Mouse (Mus musculus) heart, embryonic 10.5 days (tissue): Measurements from ENCODE around the gene Nudt8. TPM values are rescaled to one million over a fixed set of nuclear protein-coding genes. Genes with fewer than 3 reads are reported as not detected.
"Not testable (repeated sequence)": the region's sequence is repeated elsewhere in the genome, so short reads cannot be mapped to it uniquely, and the experiment has no call there.

ENCODE experiments used
- DNase-seq: peaks from one replicate; pipeline ENCODE4 v3.0.0-alpha.2; 2017; ENCODE audit warnings: low spot score
- H3K27ac ChIP-seq: fragments of 300-500 bp; sonication (generic); 2 replicates; pipeline ENCODE4 v1.5.1; 2016; ENCODE audit warnings: mild to moderate bottlenecking
- H3K27me3 ChIP-seq: fragments of 300-500 bp; sonication (generic); 2 replicates; pipeline ENCODE4 v1.6.1; 2016; ENCODE audit warnings: mild to moderate bottlenecking; ENCODE audit not compliant: poor library complexity, insufficient read depth, severe bottlenecking
- H3K36me3 ChIP-seq: fragments of 300-500 bp; sonication (generic); 2 replicates; pipeline ENCODE4 v1.6.1; 2016; ENCODE audit warnings: mild to moderate bottlenecking, moderate library complexity
- H3K4me1 ChIP-seq: fragments of 300-500 bp; sonication (generic); 2 replicates; pipeline ENCODE4 v1.6.1; 2016; ENCODE audit warnings: mild to moderate bottlenecking
- H3K4me3 ChIP-seq: fragments of 300-500 bp; sonication (generic); 2 replicates; pipeline ENCODE4 v1.5.1; 2016; ENCODE audit warnings: mild to moderate bottlenecking, moderate library complexity
- H3K9me3 ChIP-seq: fragments of 300-500 bp; sonication (generic); 2 replicates; pipeline ENCODE4 v1.6.1; 2016; ENCODE audit warnings: mild to moderate bottlenecking, moderate library complexity
- WGBS: fragments of 180-500 bp; shearing (Covaris S2); methylation state at CpG from one replicate; pipeline ENCODE4 v1.1.7; 2016; 5-methylcytosine and 5-hydroxymethylcytosine counted together
- polyA plus RNA-seq: library from polyadenylated mRNA; unstranded; fragments of >200 nt; fragmentation: Nextera tagmentation; extraction: Ambion mirVana; gene quantifications from 2 replicates; pipeline ENCODE4 v1.2.1, GENCODE M21; 2016

Nudt8 gene
- polyA plus RNA-seq = 40.2 and 52.4 TPM in 2 replicates

DNA sequence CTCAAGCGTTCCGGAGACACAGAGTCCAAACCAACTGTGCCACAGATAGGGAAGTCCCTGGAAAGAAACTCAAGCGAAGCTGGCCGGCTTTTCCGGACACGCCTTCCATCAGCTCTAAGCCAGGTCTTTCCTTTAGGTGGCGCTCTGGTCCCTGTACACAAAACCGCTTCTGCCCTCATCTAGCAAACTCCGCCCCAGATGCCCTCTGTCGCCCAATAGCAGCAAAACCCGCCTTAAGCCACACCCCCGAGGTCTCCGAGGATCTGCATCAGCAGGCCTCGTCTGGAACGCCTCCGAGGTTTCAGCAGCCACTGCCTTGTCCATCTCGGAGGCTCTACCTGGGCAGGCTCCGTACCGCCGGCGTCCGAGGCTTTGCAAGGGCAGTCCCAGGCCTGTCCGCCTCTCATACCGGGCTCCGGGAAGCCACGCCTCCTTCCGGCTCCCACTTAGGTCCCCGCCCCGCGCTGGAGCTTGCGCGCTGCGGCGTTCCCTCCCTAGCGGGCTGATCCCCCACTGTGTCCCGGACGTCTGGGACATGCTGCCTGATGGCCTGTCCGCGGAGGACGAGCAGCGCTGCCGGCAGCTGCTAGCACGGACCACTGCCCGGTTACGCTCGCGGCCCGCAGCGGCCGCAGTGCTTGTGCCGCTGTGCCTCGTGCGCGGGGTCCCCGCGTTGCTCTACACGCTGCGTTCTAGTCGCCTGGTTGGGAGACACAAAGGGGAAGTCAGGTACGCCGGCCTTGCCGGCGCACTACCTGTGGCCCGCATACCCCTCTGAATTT, at the start of gene Nudt8, which contains the start of gene Gm49405:
Gene Nudt8 (plus strand): TSS at position 462 of the 782 bp plus-strand sequence.
Gene Gm49405 (plus strand): TSS at position 508 of the 782 bp plus-strand sequence.
- under 1% methylated on average over 64 of the region's 64 CpGs for WGBS
- H3K4me3 ChIP-seq = peak within 1 kb of the TSS; percentile 82
- peaks cover 62% of the 10 kb centered on the region for H3K4me1 ChIP-seq
- H3K27me3 ChIP-seq = 0 out of 2 replicates have a peak, but pooled peaks cover 7% of the 10 kb centered on the region
- peak; percentile 99 for DNase-seq
- H3K27ac ChIP-seq = peak within 1 kb of the TSS; percentile 97
- H3K36me3 ChIP-seq = peaks cover 17% of the 10 kb centered on the region
- H3K9me3 ChIP-seq = no peaks in the 10 kb centered on the region

DNA sequence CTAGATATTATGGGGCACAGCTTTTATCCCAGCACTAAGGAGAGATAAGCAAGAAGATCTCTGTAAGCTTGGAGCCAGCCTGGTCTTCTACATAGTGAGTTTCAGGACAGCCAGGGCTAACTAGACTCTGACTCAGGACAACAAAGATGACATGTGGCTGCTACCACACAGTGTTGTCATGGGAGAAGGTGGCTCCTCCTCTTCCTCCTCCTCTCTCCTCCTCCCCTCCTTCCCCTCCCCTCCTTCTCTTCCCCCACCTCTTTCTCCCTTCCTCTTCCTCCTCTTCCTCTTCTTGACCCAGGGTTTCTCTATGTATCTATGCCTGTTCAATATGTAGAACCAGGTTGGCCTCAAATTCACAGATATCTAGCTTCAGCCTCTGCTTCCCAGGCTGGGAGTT, 48.9 kb upstream of the Nudt8 start:
- H3K9me3 ChIP-seq = no peaks in the 10 kb centered on the region
- H3K27ac ChIP-seq = no peak overlapping the region
- H3K4me1 ChIP-seq = peaks cover 14% of the 10 kb centered on the region
- H3K4me3 ChIP-seq = no peak overlapping the region
- no peak for DNase-seq
- no peaks in the 10 kb centered on the region for H3K36me3 ChIP-seq
- H3K27me3 ChIP-seq = peaks cover 21% of the 10 kb centered on the region; the same call in 1 of the 2 replicates

DNA sequence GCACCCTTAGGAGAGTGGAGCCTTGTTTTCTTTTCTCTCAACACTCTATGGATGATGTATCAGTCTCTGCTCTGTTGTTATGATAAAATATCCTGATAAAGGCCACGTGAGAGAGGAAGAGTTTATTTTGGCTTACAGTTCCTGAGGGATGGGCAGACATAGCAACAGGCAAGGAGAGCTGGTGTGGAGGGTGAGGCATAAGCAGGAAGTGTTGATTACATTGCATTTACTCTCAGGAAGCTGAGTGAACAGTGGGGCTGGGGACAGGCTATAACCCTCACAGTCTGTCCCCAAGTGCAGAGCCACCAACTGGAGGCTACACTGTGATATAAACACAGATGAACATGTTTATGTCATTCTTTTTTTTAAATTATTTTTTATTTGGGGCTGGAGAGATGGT, 48.3 kb upstream of the Nudt8 start:
- H3K4me3 ChIP-seq = no peak overlapping the region
- no peaks in the 10 kb centered on the region for H3K9me3 ChIP-seq
- 43% methylated on average over 1 of the region's 1 CpGs for WGBS
- no peaks in the 10 kb centered on the region for H3K36me3 ChIP-seq
- H3K27me3 ChIP-seq = peaks cover 21% of the 10 kb centered on the region; the same call in 1 of the 2 replicates
- peaks cover 14% of the 10 kb centered on the region for H3K4me1 ChIP-seq
- no peak for DNase-seq
- H3K27ac ChIP-seq = no peak overlapping the region

- no peak for DNase-seq
- WGBS = 79% methylated on average over 3 of the region's 3 CpGs
- 0 out of 2 replicates have a peak, but pooled peaks cover 7% of the 10 kb centered on the region for H3K27me3 ChIP-seq
- H3K36me3 ChIP-seq = no peaks in the 10 kb centered on the region
- peaks cover 14% of the 10 kb centered on the region for H3K4me1 ChIP-seq
- H3K9me3 ChIP-seq = no peaks in the 10 kb centered on the region
- H3K27ac ChIP-seq = no peak overlapping the region
- H3K4me3 ChIP-seq = no peak overlapping the region
Measured at GRCm38 (mm10) chr19:3955033-3955432, 45.3 kb upstream of the Nudt8 start.

GRCm38 (mm10) chr19:3955804-3956203, 44.6 kb upstream of the Nudt8 start:
- 0 out of 2 replicates have a peak overlapping the region, but pooled peaks have one; percentile 36 for H3K27ac ChIP-seq
- no peak overlapping the region for H3K4me3 ChIP-seq
- H3K36me3 ChIP-seq = no peaks in the 10 kb centered on the region
- H3K27me3 ChIP-seq = 0 out of 2 replicates have a peak, but pooled peaks cover 7% of the 10 kb centered on the region
- WGBS = 26% methylated on average over 4 of the region's 4 CpGs
- H3K4me1 ChIP-seq = peaks cover 14% of the 10 kb centered on the region
- no peaks in the 10 kb centered on the region for H3K9me3 ChIP-seq
- no peak for DNase-seq

DNA sequence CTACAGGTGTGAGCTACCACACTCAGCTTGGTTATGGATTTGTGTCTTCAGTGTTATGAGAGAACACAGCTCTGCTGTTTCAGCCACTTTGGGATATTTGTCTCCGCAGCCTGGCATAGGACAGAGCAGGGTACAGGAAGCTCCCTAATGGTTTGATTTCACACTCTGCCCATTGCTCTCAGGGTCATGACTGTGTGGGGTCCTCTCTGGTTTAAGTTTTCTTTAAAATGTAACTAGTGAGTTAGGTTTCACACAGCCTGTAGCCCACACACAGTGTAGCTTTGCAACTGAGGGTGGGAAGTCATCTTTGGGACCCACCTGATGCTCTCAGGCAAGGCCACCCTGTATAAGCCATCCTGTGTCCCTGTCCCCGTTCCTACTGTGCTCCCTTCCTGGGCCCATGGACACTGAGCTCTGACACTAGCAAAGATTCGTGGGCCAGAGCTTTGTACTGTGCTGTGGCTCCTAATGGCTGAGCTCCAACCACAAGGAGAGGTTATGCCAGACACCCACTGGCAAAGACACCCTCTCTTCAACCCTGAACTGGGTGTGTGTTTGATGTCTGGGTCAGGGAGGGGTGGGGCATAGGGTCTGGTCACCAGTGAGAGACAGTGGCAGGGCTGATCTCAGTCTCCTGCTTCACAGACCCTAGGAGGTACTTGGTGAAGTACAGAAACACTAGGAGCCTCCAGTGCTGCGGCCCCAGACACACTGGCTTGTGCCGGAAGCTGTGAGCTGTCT, 42.9 kb upstream of the Nudt8 start:
- not testable (repeated sequence) for H3K27me3 ChIP-seq, DNase-seq, H3K4me3 ChIP-seq, H3K27ac ChIP-seq, H3K9me3 ChIP-seq, H3K36me3 ChIP-seq
- H3K4me1 ChIP-seq = peaks cover 14% of the 10 kb centered on the region
- WGBS = 65% methylated on average over 5 of the region's 5 CpGs

GRCm38 (mm10) chr19:3958470-3958869, 41.9 kb upstream of the Nudt8 start, which contains the start of gene Aldh3b3:
Gene Aldh3b3 (plus strand): TSS chr19:3958645.
- Histone ChIP-seq H3K9me3 (no peaks in the 10 kb centered on the region), H3K27ac (no peak within 1 kb of the TSS), H3K27me3 (0 out of 2 replicates have a peak, but pooled peaks cover 7% of the 10 kb centered on the region), H3K4me3 (no peak within 1 kb of the TSS), H3K36me3 (no peaks in the 10 kb centered on the region), H3K4me1 (peaks cover 18% of the 10 kb centered on the region)
- 74% methylated on average over 4 of the region's 4 CpGs for WGBS
- DNase-seq = no peak

DNA sequence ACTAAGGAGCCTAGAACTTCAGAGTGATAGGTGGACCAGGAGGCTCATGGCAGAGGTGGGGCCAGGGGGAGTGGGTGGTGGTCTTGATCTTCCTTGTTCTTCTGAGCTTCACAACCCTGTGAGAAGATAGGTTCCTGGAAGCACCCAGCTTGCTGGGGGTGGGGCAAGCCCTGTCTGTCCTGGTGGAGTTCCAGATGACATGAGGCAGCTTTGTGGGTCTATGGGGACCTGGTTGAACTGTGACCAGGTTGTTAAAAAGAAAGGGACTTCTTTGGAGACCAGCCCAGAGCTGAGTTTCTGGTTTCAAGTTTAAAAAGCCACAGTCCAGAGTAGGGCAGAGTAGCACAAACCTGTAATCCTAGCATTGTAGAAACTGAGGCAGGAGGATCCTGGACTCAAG, 41.4 kb upstream of the Nudt8 start:
- Histone ChIP-seq H3K27ac (no peak overlapping the region), H3K36me3 (no peaks in the 10 kb centered on the region), H3K4me1 (peaks cover 18% of the 10 kb centered on the region), H3K27me3 (0 out of 2 replicates have a peak, but pooled peaks cover 11% of the 10 kb centered on the region), H3K9me3 (no peaks in the 10 kb centered on the region), H3K4me3 (no peak overlapping the region)
- DNase-seq = no peak

DNA sequence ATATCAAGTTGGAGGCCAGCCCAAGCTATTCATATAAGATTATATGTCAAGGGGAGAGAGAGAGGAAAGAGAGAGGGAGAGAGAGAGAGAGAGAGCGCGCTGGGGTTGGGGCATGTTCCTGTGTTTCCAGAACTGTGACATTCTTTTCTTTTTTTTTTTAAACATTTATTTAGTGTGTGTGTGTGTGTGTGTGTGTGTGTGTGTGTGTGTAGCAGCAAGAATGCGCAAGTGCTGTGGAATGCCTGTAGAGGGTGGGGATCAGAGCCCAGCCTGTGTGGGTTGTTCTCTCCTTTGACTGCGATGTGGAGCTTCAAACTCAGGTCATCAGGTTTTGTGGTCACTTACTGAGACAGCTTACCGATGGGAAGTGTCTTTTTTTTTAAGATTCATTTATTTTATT, 40.2 kb upstream of the Nudt8 start:
- no peaks in the 10 kb centered on the region for H3K36me3 ChIP-seq
- DNase-seq = no peak
- H3K4me1 ChIP-seq = peaks cover 12% of the 10 kb centered on the region
- H3K27me3 ChIP-seq = 0 out of 2 replicates have a peak, but pooled peaks cover 13% of the 10 kb centered on the region
- no peaks in the 10 kb centered on the region for H3K9me3 ChIP-seq
- H3K27ac ChIP-seq = no peak overlapping the region
- WGBS = 77% methylated on average over 5 of the region's 5 CpGs
- H3K4me3 ChIP-seq = no peak overlapping the region

- H3K27ac ChIP-seq, H3K36me3 ChIP-seq, H3K4me3 ChIP-seq, H3K4me1 ChIP-seq, DNase-seq, H3K9me3 ChIP-seq: not testable (repeated sequence)
- 0 out of 2 replicates have a peak, but pooled peaks cover 10% of the 10 kb centered on the region for H3K27me3 ChIP-seq
- 88% methylated on average over 6 of the region's 6 CpGs for WGBS
Measured at GRCm38 (mm10) chr19:3961805-3962204, 38.6 kb upstream of the Nudt8 start.

DNA sequence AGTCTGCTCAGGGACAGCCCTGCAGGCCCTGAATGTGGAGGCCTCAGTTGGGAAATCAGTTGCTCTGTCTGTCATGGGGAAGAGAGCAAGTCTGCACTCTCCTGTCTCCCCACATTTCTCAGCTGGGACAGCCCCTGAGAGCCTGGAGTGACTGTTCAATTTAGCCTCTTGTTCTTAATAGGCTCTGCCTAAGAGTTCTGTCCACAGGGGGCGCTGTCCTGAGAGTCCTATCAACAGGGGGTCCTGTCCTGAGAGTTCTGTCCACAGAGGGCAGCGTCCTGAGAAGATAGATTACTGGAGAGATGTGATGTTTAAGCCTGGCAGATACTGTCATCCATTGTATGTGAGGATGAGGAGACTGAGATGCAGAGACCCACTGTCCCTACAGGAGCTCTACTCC, 37.9 kb upstream of the Nudt8 start:
- H3K4me1 ChIP-seq = peaks cover 14% of the 10 kb centered on the region
- no peak overlapping the region for H3K4me3 ChIP-seq
- WGBS = 8% methylated on average over 2 of the region's 2 CpGs
- H3K9me3 ChIP-seq = no peaks in the 10 kb centered on the region
- no peaks in the 10 kb centered on the region for H3K36me3 ChIP-seq
- no peak for DNase-seq
- H3K27me3 ChIP-seq = 0 out of 2 replicates have a peak, but pooled peaks cover 10% of the 10 kb centered on the region
- H3K27ac ChIP-seq = no peak overlapping the region

DNA sequence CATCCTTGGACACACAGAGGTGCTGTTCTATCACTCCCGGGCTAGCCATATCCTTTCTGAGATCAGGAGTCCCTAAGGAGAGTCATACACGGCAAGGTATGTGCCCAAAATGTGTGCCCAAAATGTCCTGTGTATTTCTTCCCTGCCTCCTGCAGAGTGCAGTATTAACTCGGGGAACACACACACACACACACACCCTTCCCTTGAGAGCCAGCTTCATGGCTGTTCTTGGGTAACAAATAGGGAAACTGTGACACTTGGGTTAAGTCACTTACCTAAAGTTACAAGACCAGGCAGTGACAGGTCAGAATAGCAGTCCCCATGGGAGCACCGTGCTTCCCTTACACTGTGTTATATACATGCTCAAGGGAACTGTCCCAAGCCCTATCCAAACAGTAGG, 36.4 kb upstream of the Nudt8 start:
- Histone ChIP-seq H3K27me3 (0 out of 2 replicates have a peak, but pooled peaks cover 11% of the 10 kb centered on the region), H3K4me1 (peaks cover 23% of the 10 kb centered on the region), H3K36me3 (no peaks in the 10 kb centered on the region), H3K4me3 (no peak overlapping the region), H3K27ac (no peak overlapping the region), H3K9me3 (no peaks in the 10 kb centered on the region)
- WGBS = 75% methylated on average over 4 of the region's 4 CpGs
- no peak for DNase-seq
